Mouse (Mus musculus): ENCODE results near the gene Zcchc18. TPM values are rescaled to one million over a fixed set of nuclear protein-coding genes. Genes with fewer than 3 reads are reported as not detected.
"Not testable (repeated sequence)": the region's sequence is repeated elsewhere in the genome, so short reads cannot be mapped to it uniquely, and the experiment has no call there.

Gene Zcchc18
- total RNA-seq (2021) = 10 to 100 TPM in 1 of 2 experiments, 1 to 10 TPM in 1; 9.9 to 14.0 TPM
- long read RNA-seq, experiment 1, full-length matches to known transcripts = 21 of 32 reads
- long read RNA-seq, experiment 1, partial matches to known transcripts = 0 of 32 reads
- long read RNA-seq, experiment 1, other reads (novel, unspliced or antisense) = 11 of 32 reads
- long read RNA-seq, experiment 2, full-length matches to known transcripts = 17 of 25 reads
- long read RNA-seq, experiment 2, partial matches to known transcripts = 0 of 25 reads
- long read RNA-seq, experiment 2, other reads (novel, unspliced or antisense) = 8 of 25 reads

DNA sequence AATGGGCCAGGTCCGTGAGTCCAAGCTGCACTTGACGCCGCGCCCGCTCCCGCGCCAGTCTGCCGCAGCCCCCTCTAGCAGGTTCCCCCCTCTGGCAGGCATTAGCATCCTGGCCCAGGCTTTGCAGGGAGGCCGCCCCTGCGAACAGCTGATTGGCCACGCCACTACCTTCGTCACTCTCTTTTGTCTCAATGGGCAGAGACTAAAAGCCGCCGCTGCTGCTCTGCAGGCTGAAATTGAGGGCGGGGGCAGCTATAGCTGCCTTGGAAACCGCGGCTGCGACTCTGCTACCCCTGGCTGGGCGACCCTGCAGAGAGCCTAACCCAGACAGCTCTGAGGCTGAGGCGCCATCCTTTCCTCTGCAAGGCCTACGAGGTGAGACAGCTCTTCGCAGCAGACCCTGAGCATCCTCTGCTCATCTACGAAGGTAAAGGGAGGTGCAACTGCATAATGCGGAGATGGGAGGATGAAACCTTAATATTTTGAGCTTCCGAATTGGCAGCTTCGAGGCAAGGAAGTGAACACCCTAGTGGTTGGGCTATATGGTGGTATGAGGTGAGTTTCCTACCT, at the start of gene Zcchc18:
Gene Zcchc18 (plus strand): TSS at position 178 of the 570 bp plus-strand sequence.
- peak; percentile 65 for DNase-seq

DNA sequence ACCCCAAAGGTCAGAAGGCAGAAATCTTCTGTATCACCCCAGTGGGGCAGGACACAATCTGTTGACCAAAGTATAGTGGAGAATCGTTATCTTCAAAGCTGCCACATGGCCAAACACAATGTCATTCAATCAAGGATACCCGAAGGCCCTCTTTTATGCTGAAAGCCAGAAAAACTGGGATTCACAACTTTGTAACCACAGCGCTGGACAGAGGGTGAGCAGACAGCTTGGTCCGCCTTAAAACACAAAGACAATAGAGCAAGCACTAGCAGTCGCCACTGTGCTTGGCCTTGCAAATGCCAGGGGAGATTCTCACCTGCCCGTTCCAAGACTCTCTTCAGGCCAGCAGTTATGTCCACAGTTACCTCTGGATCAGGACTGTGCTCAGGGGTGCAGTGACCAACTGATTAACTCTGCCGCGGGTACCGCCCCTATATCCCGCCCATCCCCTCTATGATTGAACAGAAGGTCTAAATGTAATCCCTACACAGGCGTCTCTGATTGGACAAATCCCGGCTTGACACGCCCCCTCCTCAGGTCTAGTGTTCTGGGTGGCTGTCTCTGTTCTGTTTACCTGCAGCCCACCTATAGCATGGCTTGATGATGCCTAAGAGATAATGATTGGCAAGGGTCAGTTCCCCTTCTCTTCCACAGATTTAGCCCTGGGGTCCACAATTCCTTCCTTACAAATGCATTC, 35.2 kb upstream of the Zcchc18 start:
- DNase-seq = peak; percentile 56

DNA sequence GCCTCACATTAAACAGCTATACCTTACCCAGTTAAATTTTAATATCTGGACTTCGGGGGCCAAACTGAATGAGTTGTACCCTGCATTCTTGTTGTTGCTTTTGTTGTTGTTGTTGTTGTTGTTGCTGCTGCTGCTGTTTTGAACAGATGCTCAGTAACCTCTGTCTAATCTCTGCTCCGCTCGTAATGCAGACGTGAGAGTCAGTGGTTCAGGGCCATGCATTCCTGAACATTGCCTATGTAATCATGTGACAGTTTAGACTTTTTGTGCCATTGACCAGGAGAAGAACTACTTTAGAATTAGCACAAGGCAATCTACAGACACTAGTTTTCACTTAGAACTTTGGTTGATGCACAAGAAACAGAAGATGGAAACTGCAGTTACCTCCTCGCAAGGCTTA, 34.7 kb upstream of the Zcchc18 start:
- not testable (repeated sequence) for DNase-seq

DNA sequence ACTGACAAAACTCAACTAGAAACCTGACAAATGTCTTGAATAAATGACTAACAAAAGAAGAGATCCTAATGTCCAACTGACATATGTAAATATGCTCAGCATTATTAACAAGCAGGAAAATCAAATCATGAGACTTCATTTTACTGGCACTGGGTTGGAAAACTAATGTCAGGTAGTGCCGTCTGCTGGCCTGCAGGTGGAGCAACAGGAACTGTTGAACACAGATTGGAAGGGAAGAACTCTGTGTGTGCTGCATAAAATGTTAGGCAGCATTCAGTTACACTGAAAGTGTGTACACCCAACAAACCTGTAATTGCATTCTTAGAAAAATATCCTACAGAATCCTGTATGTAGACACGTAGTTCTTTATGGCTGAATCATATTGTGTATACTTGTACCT, 33.3 kb upstream of the Zcchc18 start:
- DNase-seq = peak; percentile 10

DNA sequence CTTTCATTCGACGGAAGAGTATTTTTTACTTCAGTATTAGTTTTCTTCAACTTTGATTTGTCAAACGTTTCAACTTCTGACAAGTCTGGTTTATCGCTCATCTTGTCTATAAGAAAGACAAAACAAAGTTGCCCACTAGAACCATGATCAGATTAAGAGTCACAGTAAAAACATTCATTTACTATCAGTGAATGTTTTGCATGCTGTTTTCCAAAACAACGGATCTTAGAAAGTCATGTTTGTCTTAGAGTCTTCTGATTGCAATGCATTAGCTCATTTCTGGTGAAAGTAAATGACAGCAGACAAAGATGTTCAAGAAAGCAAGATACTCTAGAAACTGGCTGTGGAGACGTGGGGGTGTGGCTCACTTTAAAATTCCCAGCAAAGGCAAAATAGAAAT, 17.6 kb upstream of the Zcchc18 start, which contains the start of gene Tmsb15b2:
Gene Tmsb15b2 (minus strand): TSS at position 101 of the 400 bp plus-strand sequence.
- DNase-seq = not testable (repeated sequence)

DNA sequence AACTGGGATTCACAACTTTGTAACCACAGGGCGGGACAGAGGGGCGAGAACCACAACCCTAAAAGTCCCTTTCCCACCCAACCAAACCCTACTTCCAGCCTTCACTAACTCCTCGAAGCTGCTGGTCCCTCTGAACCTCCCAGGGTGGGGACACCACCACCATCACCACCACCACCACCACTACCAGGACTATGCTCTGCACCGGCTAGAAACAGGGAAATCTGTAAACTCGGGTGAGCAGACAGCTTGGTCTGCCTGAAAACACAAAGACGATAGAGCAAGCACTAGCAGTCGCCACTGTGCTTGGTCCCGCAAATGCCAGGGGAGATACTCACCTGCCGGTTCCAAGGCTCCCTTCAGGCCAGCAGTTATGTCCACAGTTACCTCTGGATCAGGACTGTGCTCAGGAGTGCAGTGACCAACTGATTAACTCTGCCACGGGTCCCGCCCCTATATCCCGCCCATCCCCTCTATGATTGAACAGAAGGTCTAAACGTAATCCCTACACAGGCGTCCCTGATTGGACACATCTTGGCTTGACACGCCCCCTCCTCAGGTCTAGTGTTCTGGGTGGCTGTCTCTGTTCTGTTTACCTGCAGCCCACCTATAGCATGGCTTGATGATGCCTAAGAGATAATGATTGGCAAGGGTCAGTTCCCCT, 16.4 kb upstream of the Zcchc18 start, which contains the start of the genes Tmsb15l and Tmsb15b1:
Gene Tmsb15l (minus strand): TSS at position 446 of the 661 bp plus-strand sequence.
Gene Tmsb15b1 (minus strand): TSS at position 451 of the 661 bp plus-strand sequence.
- DNase-seq = peak; percentile 72

DNA sequence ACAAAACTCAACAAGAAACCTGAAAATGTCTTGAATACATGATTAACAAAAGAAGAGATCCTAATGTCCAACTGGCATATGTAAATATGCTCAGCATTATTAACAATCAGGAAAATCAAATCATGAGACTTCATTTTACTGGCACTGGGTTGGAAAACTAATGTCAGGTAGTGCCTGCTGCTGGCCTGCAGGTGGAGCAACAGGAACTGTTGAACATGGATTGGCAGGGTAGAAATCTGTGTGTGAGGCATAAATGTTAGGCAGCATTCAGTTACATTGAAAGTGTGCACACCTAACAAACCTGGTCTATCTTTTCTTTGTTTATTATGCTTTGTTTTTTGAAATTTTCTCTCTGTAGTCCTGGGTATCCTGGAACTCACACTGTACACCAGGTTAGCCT, 14.3 kb upstream of the Zcchc18 start:
- DNase-seq = no peak

DNA sequence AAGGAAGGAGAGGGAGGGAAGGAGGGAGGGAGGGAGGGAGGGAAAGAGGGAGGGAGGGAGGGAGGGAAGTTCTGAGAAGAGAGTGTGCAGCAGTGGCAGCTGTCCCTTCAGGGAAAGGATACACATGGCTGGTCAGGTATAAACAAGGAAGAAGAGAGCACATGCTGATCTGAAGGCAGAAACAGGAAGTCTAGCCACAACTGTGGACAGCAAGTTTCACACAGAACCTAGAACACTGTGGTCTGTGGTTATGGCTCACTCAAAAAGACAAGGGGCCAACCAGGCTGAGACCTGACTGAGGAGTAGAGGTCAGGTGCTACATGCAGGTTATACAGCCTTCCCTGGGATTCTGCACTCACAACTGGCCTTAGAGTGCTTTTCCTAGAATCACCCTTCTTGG, 6.9 kb upstream of the Zcchc18 start:
- no peak for DNase-seq

DNA sequence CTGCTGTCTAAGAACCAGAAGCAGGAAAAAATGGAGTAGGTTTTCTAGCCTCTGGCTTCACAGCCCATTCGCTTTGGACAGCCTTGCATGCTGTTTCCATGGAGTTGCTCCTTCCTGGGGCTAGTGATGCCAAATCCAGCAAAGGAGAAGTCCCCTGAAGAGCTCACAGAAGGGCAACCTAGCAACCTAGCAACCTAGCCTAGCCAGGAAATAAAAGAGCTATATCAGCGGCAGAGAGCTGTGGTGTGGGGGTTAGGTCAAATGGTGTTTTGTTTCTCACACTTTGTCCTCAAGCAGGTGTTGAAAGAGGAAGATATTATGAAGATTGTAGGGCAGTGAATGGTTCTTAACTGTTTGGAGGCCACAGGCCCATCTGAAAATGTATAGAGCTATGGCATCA, 1.7 kb upstream of the Zcchc18 start:
- no peak for DNase-seq

DNA sequence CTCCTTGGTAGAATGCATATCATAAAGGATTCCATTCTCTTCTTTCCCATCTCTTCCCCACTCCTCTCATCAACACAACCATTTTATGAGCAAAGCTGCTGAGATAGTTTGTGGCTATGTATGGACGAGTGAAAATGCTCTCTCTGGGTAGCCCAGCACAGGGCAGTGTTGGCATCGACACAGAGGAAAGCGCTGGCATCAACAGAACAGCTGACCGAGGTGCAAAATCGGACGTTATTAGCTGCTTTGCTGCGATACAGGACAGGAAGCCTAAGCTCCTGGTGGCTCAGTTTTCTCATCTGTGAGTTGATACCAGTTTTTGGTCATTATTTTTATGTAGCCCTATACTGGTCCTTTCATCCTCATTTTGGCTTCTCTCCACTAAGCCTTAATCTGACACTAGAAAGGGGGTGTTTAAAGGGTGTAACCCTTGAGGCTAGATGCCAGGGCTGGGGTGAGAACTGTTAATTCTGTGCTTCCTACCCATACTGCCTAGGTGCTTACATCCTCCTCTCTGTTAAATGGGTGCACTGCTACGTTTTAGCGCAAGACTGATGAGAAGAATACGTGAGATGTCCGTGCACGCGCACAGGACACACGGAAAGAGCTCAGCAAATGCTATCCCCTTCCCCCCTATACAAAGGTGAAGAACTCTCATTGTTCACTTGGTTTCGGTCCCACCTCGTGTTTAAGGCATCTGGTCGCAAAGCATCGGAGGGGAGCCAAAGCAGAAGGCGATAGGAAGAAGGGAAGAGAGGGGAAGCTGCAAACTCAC, 577 bp upstream of the Zcchc18 start:
- DNase-seq = no peak

DNA sequence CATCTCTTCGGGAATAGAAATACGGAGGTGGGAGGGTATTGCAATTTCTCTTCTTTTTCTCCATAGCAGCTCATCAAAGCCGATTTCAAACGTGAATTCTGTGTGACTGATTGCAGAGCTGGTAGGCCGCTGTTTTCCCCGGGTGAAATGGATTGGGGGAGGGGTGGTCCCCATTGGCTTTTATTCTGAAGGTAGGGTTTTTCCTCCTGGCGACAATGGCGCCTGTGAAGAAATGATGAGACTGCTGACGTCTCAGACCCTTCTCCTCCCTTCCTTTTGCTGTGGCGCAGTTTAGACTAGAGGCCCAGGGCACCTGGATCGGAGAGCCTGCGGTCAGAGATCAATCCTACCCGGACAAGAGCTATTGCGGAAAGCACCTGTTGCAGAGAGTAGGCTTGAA, 686 bp downstream of the Zcchc18 start:
- no peak for DNase-seq

DNA sequence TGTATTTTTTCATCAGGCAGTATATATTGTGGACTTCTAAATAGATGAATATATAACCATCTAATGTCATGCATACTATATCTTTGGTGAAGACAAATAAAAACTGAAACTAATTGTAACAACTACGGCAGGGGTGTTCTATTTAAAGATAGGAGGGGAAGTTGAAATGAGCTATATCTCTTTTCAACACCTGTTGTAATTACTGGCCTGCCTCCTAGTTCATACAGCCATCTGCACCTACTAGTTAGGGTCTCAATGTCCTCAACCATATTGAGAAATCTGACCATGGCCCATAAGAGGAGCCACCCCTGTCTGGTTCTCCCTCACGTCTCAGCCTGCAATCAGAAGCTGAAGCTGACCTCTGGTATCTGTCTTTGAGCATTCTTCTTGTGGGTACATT, 3.3 kb downstream of the Zcchc18 start:
- DNase-seq = no peak

DNA sequence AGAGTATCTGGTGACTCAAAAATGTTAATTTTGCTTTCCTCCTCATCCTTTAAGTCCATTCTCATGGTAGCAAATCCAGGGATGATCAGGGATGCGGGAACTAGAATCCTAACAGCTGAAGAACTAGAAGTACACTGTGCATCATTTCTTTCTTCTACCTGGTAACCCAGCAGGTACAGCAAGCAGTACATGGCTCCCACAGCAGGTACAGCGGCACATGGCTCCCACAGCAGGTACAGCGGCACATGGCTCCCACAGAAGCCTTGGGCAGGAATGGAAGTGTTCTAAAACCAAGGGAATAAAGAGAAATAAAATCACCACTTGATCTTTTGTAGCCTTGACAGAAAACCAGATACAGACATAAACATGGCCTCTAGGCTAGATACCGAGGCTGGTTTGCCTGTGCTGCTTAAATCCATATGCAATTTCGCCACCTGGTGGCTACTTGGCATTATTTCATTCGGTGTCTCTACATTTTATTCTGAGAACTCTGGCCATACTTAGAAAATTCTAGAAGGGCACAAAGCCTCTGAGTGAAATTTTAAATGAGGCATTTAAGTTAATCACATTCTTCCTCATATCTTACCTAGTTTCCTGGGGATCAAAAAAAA, 22.2 kb downstream of the Zcchc18 start:
- peak; percentile 55 for DNase-seq

DNA sequence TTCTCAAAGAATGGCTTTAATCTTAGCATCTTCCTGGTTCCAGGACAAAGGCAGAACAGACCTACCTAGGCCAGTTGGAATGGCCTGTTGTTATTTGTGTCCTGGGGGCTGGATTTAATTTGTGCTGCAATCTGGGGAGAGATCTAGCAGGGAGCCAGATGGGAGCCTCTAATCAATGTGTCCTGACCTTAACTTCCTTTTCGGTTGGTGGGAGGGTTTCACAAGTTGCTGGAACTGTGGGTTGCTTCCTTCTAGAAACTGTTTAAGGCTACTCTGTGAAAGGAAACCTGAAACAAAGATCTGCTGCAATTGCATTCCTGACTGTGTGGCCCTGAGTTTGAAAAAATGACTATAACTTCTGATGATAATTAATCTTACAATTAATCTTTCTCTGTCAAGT, 24.7 kb downstream of the Zcchc18 start:
- DNase-seq = no peak

DNA sequence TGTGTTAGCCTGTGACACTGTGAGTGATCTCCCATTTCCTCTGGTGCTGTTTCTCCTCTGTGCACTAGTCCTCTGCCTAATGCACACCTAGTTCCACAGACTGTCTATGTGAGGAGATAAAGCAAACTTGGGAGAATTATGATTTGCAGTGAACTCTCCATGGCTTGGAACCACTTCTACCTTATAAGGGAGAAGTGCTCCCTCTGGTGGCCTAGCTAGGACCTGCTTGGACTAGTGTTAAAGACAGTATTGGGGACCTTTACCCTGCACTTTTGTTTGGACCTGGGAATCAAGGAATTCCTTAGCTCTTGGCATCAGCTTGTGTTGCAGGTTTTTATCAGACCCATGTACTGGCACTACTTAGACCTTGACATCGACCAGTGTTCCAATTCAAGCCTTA, 26.4 kb downstream of the Zcchc18 start:
- peak; percentile 72 for DNase-seq

DNA sequence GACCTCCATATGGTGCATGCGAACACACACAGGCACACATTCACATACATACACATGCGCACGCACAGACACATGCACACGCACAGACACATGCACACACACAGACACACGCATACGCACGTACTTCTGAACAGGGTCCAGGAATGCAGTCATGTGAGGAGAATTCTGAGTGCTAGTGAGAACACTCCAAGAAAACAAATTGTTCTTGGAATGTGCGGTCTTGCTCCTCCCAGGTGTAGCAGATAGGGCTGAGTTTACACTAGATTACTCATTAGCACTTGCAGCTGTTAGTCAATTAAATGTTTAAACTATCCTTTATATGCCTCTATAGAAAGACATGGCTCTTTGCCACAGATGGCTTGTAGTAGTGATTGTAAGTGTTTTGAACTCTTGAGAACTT, 38.0 kb downstream of the Zcchc18 start:
- no peak for DNase-seq

DNA sequence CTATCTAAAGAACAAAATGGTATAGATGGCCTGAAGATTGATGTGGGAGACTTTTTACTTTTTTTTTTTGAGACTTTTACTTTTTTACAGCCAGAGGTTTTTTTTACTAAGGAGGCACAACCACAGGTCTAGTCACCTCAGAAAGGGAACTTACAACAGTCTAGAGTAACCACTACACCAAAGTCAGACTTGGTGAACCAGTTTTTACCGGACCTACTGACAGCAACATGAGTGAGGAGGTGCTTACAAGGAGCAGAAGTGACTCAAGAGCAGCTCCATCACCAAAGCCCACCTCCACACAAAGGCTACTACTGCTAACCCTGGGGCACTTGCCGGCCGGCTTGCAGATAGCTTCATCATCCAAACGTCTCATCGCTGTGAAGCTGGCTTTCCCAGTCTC, 38.8 kb downstream of the Zcchc18 start:
- DNase-seq = no peak

DNA sequence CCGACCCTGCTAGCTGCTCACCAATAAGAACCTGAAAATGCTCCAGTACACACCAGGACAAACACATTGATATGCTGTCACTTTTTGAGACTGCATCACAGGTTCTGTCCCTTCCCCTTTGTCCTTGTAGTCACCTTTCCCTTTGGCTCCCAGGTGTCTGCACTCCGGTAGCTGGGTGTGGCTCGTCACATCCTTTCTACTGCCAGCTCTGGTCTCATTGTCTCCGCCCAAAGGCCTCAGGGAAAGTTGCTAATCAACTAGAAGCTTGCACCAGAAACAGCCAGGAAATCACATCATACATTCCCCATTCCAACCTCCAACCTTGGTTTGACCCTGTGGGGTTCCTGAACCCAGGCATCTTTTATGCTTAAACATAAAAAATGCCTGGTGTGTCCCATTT, 41.4 kb downstream of the Zcchc18 start:
- DNase-seq = no peak

DNA sequence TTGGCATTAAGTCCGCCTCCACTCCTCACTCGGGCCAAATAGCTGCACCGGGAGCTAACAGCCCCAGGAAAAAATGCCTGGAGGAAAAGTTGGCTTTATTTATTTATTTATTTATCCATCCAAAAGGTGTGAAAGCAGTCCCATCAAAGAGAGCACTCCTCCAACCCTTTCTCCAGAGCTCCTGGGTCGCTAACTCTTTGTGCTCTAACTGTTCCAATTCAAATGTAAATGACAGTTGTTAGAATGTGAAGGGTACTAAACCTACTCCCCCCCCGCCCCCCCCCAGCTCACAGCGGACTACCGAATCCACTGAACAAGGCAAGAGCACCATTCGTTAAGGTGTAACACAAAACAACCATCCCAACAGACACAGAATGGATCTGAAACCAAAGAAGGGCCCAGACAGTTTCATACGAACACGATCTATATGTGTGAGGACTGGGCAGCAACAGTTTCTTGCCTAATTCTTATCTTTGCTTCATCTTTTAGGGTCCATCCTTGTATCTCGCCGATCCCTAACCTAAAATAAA, 44.6 kb downstream of the Zcchc18 start:
- DNase-seq = no peak

DNA sequence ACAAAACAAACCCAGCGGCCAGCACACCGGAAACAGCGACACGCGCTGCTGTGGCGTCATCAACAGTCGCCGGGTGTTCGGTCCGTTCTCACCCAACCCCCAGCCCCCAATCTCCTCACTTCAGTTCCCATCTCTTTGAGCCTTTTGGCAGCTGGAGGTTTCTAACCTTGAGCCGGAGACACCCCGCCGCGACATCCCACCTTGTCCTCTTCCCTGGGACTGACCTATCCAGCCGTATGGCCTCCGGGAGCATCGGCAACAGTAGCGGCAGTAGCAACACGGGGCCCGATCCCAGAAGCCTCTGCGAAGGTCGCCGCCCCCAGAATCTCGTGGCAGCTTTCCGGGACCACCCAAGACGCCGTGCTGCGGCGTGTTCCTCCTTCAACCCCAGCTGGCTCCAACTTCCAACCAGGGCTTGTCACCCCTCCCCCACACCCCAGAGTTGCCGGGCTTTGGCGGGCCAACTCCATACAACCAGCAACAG, 45.1 kb downstream of the Zcchc18 start, which contains the start of gene Slc25a53:
Gene Slc25a53 (minus strand): TSS at position 303 of the 484 bp plus-strand sequence.
- peak; percentile 86 for DNase-seq

DNA sequence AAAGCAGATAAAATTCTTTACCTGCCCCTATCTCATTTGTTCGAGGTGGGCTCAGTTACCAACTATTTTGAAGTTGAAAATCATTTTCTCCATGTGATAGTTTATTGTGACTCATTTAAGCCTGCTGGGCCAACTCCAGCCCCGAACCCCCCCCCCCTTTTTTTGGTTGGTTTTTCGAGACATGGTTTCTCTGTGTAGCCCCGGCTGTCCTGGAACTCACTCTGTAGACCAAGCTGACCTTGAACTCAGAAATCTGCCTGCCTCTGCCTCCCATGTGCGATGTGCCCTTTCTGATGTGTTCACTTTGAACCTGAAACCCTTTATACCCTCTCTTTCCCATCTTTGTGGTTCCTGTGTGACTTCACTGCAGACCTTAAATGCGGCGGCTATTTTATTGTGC, 45.5 kb downstream of the Zcchc18 start:
- DNase-seq = no peak

Data from adrenal gland, postnatal 10 days (tissue).